Mouse (Mus musculus) v-Abl transformed pro-B cells (cell line): ENCODE data around the gene Fam217b.

ENCODE experiments used
- in situ Hi-C, 2 experiments: fragments of 400-800 bp; cut with MboI; formaldehyde crosslinking; loops; one replicate each; pipeline ENCODE4 v1.15.1; 2025; ENCODE audit not compliant: unreplicated experiment in 2 of 2

The Fam217b gene

DNA sequence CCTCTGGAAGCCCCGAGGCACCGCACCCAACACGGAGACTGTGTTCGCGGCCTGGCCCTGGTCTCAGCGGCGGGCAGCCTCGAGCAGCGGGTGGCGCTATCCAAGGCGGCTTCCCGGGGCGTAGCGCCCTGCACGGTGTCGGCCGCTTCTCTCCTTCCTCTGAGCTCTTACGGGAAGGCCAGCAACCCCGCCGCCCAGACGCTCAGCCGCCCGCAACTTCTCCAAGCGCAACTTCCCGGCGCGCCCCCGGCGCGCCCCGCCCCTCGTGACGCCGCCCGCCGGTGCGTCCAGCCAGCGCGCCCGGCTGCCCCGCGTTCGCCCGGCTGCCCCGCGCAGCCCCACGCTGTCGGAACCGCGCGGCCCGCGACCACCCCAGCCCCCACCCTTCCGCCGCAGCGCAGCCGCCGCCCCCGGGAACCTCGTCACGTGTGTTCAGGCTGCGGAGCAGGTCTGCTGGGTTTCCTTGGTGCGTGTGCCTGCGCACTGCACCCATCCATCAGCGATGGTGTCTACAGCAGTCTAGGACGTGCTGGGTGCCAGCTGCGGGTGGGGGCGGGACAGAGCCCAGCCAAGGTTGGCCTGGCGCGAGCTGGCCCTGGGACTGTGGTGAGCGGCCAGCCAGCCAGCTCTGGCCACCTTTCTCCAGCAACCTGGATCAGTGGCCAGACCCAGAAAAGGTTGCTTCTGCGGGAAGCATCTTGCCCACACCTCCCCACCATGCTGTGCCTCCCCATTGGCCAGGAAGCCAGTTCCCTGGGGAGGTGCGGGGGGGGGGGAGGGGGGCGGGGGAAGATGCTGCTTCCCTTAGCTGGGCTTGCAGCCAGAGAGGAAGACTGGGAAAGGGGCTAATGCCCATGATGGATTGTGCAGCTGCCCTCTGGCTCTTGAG, at the start of gene Fam217b, which contains the start of gene Ppp1r3d:
Fam217b (plus strand) TSS at position 264 of the 889 bp plus-strand sequence.
Ppp1r3d (minus strand) TSS at position 212 of the 889 bp plus-strand sequence.
- in situ Hi-C loops: no loop called here

DNA sequence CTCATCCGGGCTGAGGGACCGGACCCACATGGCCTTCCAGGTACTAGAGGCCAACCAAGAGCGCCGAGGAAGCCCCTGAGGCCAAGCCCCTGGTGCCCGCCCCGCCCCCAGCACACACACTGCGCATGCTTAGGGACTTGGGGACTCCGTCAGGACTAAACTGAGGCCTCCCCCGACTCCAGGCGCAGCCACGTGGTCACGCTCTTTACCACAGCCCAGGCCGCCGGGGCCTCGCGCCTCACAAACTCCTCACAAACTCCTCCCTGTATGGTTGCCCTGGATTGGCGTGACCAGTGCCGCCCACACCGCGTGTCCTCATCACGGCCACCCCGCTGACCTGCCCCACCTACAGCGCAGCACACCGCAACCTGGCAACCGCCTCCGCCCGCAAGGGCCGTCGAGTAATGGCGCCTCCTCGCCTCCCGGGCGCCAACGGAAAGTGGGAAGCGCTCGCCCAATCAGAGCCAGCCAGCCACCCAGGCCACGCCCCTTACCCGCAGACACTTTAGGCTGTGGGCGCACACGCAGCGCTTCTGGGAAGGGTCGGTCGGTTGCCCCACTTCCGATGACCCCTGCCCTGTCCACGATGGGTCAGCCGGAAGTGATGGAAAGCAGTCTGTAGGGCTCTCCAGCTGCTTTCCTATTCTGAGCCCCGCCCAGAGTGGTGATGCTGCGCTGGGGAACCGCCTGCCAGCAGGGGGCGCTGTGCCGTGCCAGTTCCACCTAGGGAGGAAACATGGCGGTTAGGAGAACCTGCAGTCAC, 7.1 kb upstream of the Fam217b start, which contains the start of gene Sycp2:
Sycp2 (minus strand) TSS at position 633 of the 763 bp plus-strand sequence.
- in situ Hi-C loops: no loop called here

DNA sequence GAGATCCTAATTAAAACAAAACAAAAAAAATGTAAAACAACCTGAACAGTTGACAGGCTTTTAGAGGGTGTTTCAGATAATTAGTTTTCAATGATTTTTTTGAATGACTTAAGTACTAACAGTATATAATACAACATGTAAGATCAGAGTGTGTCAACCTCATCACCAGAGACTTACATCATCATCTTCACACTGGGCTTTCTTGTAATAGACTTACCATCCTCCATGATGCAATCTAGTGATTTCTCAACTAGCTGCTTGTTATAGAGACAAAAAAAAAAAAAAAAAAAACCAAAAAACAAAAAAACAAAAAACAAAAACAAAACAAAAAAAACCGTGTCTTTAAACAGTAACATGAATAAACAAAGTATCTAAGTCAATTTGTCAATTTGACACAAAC, 5.3 kb upstream of the Fam217b start:
- in situ Hi-C loops: no loop called here

DNA sequence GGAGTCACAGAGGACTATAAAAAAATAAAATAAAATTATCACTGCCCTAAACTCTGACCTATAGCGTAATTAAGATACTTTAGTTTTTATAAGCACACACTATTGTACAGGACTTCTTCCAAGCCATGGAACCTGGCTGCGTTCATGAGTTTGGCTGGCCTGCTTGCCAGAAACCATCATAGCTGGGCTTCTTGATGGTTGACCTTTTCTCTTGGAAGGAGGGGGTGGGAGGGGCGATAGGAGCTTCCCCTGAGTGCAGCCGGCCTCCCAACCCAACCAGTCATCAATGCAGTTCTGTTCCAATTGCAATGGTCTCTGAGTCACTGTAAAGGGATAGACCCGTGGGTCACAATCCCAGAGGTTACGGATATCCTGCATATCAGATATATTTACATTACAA, 4.0 kb upstream of the Fam217b start:
- in situ Hi-C loops: no loop called here

DNA sequence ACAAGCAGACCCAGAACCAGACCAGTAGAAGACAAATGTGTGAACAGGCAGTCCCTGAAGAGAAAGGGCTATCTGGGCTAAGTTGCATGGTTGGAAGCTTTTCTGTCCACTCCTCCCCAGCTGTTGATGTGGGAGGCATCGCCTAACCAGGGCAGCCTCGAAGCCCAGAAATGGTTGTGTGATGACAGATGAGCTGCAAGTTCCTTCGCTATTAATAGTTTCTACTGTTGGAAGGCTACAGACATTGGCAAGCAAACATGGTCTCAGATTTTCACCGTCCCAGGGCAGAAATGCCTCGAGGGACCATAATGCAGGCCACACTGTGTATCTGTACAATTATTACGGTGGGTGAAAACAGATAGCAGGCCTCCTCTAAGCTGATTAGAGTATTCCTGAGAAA, 1.7 kb upstream of the Fam217b start:
- in situ Hi-C loops: no loop called here

DNA sequence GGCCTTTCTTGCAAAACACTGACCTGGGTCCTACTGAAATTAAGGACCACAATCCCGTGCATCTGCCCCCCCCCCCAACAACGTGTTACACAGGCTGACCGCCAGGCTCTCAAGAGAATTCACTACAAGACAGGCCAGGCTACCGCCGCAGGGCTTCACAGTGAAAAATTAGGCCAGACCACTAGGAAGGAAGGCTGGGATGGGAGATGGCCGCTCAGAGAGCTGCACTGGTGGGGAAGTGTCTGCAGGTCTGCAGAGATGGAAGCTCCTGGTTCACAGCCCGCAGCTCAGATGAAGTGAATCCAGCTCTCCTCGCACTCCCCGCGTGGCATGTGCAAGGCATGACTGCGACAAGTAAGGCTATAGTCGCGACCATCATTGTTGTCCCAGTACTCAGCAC, 1.2 kb upstream of the Fam217b start:
- in situ Hi-C loops: no loop called here

DNA sequence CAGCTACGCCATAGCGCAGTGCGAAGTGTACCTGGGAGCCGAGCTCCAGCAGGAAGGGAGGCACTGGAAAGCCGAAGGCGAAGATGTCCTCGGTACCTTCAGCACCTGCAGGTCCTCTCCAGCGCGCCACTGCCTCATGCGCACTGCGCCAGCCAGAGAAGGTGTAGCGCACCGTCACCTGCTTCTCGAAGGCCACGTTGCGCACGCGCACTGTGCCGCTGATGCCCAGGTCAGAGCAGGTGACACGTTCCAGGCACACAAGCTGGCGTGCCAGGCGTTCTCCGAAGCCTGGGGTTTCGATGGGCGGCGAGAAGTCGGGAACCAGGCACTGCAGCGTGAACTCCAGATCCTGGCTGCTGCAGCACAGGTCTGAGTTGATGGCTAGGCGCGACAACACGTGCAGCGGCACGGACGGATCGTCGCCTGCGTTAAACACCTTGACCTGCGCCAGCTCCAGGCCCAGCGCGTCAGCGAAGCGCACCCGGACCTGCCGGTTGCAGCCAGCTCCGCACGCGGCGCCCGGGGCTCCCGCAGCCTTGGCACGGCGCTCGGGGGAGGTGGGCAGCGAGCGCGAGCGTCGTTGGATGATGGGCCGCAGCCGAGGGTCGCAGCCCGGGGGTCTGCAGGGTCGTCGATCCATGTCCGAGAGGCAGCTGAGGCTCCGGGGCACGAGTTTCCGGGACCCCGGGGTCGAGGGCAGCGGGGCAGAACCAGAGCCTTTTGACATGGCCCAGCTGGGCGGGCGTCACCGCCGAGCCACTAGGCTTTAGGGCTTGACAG, 653 bp upstream of the Fam217b start:
- in situ Hi-C loops: no loop called here

DNA sequence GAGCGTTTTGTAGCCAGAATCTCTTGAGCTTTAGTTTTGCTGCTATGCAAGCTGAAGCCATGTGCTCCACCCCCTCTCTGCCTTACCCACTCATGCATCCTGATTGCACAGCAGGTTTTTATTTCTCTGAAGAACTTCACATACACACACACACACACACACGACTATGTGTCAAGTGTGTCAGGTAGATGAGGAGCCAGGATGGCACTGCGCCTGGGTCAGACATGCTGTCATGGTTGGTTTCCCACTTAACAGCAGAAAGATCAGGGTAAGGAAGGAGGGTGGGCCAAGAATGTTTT, 775 bp downstream of the Fam217b start:
- in situ Hi-C loops: no loop called here

DNA sequence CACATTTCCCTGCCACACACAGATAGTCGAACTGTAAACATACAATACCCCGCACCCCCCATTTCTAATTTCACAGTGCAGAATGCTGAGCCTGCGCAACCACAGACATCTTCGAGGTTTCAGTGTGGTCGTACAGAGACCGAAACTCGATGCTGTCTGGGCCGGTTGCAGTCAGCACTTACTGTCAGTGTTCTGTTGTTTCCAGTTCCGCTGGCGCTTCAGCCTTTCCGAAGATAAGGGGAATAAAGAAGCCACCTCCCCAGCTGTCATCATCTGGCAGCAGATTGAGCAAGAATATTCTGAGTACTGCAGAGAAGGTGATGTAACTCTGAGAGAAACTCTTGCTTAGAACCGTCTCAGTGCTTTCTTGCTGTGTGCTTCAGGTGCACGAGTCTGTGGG, 2.1 kb downstream of the Fam217b start:
- in situ Hi-C loops: no loop called here

DNA sequence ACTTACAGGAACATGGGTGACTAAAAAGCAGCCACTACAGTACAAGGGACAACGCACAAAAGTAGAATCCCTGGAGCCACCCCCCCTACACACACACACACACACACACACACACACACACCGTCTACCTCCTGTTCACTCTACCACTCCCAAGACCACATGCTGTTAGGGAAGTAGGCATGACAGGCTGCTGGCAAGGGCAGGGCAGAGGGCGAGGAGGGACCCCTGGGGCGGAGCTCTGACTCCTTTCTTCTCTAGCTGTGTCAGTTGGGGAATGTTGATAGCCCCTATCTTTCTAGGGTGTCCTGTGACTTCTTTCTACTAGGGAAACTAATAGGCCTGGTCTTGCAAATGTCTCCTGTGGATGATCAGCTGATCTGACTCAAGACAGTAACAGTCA, 2.6 kb downstream of the Fam217b start:
- in situ Hi-C loops: no loop called here

DNA sequence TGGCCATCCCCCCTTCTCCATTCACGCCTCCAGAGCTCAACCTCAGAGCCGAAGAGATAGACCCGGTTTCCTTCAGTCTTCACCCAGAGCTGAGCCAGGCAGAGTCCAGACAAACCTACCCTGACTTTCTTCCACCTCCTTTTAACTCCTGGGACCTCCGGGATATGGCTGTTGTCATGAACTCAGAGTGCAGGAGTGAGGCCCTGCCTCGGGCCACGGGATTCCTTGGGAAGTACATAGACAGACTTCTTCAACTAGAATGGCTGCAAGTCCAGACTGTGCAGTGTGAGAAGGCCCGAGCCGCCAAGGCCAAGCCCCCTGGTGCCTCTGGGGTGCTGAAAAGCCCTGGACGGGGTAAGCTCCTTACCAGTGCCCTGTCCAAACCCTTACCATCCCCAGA, 6.3 kb downstream of the Fam217b start:
- in situ Hi-C loops: no loop called here

DNA sequence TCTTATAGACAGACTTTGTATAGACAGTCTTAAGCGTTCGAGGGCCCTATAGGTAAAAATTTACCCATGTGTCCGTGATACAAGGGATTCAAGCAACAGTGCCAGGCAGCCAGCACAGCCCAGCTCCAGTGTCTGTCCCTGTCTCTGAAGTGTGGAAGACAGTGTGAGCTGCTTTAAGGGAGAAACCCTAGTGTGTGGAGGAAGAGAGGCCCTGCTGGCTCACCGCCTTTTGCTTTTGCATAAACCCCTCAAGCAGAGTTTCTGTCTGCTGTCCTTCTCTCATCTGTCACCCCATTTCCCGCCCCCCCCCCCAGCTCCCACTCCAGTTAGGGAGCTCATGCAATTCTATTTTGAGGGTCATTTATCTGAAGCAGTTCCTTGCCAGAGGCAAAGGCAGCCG, 7.3 kb downstream of the Fam217b start:
- in situ Hi-C loops: no loop called here

DNA sequence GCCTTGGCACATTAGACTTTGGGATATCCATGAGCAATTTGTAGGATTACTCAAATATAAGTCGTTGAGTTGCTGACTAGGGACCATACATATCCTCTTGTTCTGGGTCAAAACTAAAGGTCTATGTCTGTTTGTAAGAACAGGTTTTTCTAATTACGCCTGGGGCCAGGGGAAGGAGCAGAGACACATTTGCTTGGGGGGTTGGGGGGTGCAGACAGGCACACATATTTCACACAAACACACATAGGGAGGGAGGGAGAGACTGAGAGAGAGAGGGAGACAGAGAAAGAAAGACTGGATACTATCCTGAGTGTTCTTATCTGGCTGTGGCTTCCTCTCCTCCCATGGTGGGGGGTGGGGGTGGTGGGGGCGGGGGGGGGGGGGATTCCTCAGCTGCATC, 7.9 kb downstream of the Fam217b start:
- in situ Hi-C loops: no loop called here

DNA sequence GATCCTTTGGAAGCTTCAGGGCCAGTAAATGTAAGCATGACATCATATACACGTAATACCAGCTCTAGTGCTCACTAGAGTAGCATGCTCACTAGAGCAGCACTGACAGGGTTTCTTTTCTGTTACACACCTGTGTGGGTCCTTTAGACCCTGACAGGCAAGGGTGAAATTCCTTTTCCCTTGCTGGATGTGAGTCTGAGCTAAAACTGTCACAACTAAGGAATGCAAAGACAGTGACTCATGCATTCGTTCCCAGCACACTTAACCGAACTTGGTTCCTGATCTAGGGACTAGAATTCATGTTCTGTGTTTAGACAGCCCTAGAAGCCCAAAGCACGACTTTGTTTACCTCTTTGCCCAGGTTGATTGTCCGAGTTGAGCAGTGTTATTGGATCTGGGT, 8.9 kb downstream of the Fam217b start:
- in situ Hi-C loops: no loop called here

DNA sequence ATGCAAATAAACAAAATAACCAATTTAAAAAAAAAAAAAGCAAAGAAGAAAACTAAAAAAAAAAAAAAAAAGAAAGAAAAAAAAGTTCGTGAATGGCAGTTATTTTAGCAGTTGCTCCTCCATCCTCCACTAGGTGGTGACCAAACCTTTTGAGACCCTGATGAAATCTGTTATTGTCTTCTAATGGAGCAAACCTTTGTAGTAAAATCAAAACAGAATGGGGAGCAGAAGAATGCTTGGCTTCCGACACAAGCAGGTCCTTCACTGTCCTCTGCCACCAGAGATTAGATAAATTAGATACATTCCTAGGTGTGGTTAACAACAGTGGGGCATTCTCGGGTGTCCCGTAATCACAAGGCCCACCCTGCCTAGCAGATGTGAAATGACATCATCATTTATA, 11.9 kb downstream of the Fam217b start:
- in situ Hi-C loops: no loop called here

DNA sequence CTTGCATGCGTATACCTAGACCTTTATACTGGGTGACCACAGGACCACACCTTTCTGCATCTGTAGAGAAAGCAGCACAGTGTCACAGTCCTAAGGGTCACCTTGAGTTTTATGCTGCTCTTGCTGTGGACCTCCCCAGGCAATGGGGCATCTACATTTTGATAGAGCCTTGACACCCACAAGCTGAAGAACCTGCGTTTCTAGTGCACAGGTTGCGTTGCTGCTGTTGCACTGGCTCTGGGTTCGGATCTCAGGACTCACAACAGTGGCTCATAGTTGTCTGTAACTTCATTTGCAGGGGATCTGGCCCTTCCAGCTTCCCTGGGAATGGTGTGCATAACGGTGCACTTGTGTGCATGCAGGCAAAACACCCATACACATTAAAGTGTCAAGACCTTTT, 12.9 kb downstream of the Fam217b start:
- in situ Hi-C loops: no loop called here

DNA sequence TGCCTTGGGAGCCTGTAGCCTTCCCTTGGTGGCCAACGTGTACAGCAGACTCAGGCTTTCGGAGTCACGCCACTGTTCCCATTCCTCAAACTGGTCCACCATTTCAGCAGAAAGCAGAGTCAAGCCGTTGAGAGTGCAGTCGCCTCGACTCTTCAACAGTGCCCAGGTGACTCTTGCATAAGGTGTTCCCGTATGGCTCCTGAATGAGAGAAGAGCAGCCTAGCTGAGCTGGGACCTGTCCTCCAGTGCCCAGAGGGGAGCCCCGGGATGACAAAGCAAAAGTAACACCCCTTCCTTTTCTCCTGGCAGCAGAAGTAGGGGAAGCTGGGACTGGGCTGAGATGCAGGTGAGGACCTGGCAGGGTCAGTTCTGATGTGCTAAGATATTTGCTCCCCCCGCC, 13.9 kb downstream of the Fam217b start:
- in situ Hi-C loops: no loop called here

DNA sequence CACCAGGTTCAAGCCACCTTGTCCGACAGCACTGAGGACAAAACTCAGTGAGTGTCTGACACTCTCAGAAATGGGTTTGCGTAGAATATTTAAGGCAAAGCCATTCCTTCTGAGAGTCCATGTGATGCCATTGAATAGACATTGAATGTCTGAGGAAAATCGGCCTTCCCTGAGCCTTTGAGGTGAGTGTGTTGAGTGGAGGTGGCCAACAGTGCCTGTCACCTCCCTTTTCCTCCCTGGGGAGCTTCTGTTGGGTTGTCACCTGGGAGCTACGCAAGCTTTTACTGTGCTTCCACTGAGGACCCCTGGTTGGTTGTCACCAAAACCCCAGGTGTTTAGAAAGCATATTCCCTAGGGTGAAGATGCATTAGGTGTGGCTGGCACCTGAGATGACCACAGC, 14.4 kb downstream of the Fam217b start:
- in situ Hi-C loops: no loop called here

DNA sequence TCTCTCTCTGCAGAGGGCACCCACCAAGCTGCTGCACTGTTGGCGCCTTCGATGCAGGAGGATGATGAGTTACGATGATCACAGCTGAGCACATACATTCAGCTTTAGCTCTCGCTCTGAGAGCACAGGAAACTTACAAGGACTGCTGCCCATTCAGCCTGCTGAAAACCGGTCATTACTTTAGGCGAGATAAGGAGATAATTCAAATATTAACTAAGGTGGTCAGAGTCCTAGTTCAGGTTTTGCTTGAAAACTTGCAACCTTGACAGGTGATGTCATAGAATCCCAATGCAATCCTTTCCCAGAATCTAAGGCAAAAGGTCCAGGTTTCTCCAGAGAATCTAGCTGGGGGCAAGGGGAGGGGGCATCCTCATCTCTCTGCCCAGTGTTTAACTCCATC, 15.1 kb downstream of the Fam217b start:
- in situ Hi-C loops: no loop called here

DNA sequence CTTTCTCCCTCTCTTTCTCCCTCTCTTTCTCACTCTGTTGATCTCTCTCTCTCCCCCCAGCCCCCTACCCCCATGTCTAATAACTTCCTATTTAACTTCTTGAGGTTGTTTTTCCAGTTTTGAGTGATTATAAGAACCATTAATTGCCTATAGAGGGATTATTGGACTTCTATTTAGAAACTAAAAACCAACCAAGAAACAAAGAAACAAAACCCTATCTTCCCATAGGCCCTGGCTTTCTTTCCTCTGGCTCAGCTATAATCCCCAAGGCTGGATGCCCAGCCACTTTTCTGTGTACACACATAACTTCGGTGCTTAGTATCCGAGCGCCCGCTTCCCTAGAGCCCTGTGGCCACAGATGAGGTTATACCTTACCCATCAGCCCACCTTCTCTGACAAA, 15.9 kb downstream of the Fam217b start, which contains the start of gene Cdh26:
Cdh26 (plus strand) TSS at position 301 of the 400 bp plus-strand sequence.
- in situ Hi-C loops: no loop called here

DNA sequence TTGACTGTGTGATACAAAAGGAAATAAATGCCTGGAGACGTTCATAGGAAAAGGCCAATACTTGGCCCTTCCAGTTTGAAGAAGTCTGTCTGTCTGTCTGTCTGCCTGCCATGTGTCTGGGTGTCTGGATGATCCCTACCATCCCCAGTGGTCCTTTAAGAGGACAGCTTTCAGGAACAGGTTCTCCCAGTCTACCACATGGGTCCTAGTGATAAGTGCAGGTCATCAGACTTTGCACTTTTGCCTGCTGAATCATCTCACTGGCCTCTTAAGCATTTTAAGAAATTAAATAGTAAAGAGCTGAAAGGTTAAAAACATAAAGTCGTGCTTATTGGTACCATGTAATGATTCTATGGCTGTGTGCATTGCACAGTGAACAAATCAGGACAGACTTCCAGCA, 19.2 kb downstream of the Fam217b start:
- in situ Hi-C loops: no loop called here
